Mouse (Mus musculus) layer of hippocampus, adult 18-20 months (tissue): Measurements from ENCODE around the gene Cercam. TPM values are rescaled to one million over a fixed set of nuclear protein-coding genes. Genes with fewer than 3 reads are reported as not detected.
"Not testable (repeated sequence)": the region's sequence is repeated elsewhere in the genome, so short reads cannot be mapped to it uniquely, and the experiment has no call there.

ENCODE experiments used
- DNase-seq, 2 experiments: peaks; one replicate each; pipeline ENCODE4 v3.0.0; 2022; ENCODE audit warnings: low spot score in 2 of 2
- total RNA-seq, 2 experiments: library from RNA; stranded (reverse); gene quantifications; 2 replicates each; pipeline ENCODE4 v1.2.3; 2021

Cercam gene
- total RNA-seq, 2 experiments from 2014 or later = 7.5 to 9.0 TPM

- no peak for DNase-seq
These were observed 15.9 kb upstream of the Cercam start for GRCm38 (mm10) chr2:29852957-29853485.

GRCm38 (mm10) chr2:29853736-29854135 is 15.2 kb upstream of the Cercam start:
- DNase-seq = no peak

GRCm38 (mm10) chr2:29855585-29856210 is 13.3 kb upstream of the Cercam start:
- no peak for DNase-seq

- DNase-seq = peak in 1 of 2 experiments; percentile 44
These were observed 12.3 kb upstream of the Cercam start for GRCm38 (mm10) chr2:29856451-29857260.

- DNase-seq = no peak
These were observed 11.6 kb upstream of the Cercam start for GRCm38 (mm10) chr2:29857341-29857740.

DNA sequence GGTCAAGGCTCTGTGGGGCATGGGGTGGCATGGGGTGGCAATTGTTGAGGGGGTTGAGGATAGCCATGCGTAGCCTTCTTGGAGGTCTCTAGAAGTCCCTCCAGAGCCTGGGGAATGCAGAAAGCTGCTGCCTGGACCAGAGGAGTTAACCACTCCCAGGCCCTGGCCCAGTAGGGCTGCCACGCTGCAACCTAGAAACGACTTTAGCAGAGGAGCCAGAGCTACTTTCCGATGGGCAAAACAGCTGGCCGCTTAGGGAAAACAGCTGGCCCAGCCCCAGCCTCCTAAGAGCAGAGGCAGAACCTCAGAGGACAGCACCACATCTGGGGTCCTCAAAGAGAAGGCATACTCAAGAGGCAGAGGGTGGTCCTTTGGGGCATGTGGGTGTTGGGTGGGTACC is 11.0 kb upstream of the Cercam start:
- DNase-seq = no peak

DNA sequence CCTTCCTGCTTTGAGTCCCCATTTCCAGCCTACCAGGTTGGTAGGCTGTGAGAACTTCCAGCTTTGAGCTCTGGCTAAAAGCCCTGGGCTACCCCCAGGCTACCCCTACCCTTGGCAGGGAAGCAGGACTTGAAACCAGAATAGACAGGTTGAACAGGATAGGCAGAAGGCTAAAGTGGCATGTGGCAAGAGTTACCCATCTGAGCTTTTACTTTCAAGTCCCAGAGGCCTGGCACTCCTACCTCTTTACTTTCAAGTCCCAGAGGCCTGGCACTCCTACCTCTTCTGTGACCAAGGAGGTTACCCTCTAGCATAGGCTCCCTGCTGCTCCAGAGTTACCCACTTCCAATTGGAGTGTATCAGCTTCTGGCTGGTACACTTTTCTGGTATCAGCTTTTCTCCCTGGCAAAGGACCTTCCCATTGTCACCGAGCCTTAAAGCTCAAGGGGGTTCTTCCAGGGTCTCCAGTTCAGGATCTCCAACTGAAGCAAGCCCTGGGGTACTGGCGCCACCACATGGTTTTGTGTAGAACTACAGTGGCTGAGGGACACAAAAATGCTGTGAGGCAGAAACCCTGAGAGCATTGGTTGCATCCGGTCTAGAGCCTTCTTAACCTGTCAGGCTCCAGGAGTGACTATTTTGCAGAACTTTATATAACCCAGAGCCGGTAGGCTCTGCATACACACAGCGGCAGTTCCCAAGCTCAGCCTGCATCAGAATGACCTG is 10.1 kb upstream of the Cercam start:
- DNase-seq = peak in 1 of 2 experiments; percentile 65

GRCm38 (mm10) chr2:29865125-29865524 is 3.8 kb upstream of the Cercam start:
- no peak for DNase-seq

DNA sequence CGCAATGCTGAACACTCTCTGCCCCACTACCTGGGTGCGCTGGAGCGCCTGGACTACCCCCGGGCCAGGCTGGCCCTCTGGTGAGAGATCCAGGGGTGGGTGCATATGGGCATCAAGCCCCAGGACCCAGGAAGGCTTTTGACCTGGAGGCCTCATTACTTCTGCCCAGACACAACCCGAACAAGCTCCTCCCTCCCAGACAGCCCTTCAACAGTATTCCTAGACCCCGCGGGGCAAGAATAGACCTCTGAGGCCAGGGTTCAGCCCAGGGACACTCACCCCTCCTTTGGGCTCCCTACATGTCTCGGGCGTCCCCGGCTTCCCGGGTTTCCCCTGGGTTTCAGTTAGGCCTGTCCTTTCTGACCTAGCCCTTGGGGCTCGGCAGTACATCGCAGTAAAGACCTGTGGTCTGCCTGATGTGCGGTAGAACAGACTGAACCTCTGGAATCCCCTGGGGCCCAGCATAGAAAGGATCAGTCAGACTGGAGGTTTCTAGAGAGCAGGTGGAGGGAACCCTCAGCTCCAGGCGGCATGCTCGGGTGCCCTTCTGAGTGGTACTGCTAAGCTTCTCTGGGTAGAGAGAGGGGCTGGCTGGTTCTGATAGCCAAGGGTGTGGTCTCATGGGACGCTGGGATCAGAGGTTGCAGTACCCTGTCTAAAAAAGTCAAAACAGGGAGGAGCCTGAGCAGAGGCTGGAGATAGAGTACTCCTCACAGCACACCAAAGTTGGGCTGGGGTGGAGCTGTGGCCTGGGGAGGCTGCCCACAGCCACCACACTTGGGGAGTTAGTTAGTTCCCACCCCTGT is 885 bp downstream of the Cercam start:
- DNase-seq = no peak

DNA sequence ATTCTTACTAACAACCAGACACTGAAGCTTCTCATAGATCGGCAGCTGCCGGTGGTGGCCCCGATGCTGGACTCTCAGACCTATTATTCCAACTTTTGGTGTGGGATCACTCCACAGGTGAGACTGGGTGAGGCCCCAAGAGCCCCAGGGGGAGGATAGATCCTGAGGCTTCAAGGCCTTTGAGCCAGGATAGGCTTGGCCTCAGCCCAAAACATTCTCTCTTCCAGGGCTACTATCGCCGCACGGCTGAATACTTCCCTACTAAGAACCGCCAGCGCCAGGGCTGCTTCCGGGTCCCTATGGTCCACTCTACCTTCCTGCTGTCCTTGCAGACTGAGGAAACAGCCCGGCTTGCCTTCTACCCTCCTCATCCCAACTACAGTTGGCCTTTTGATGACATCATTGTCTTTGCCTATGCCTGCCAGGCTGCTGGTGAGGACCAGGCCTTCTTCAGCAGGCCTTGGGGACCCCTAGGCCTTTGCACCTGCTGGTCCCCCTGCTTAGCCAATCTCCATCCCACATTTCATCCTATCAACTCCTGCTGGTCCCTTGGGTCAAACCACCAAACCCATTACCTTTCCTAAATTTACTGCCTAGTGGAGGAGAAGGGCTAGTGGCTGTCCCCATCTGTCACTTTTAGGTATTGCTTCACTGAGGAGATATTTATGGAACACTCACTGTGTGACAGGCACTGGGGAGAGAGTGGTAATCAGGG is 3.8 kb downstream of the Cercam start:
- no peak for DNase-seq

GRCm38 (mm10) chr2:29873801-29874200 is 4.8 kb downstream of the Cercam start:
- no peak for DNase-seq

- no peak for DNase-seq
These were observed 9.1 kb downstream of the Cercam start for GRCm38 (mm10) chr2:29878061-29878460.

GRCm38 (mm10) chr2:29879191-29879590 is 10.2 kb downstream of the Cercam start:
- no peak for DNase-seq

- DNase-seq = peak in 1 of 2 experiments; percentile 65
These were observed 11.2 kb downstream of the Cercam start for GRCm38 (mm10) chr2:29879964-29880830.

DNA sequence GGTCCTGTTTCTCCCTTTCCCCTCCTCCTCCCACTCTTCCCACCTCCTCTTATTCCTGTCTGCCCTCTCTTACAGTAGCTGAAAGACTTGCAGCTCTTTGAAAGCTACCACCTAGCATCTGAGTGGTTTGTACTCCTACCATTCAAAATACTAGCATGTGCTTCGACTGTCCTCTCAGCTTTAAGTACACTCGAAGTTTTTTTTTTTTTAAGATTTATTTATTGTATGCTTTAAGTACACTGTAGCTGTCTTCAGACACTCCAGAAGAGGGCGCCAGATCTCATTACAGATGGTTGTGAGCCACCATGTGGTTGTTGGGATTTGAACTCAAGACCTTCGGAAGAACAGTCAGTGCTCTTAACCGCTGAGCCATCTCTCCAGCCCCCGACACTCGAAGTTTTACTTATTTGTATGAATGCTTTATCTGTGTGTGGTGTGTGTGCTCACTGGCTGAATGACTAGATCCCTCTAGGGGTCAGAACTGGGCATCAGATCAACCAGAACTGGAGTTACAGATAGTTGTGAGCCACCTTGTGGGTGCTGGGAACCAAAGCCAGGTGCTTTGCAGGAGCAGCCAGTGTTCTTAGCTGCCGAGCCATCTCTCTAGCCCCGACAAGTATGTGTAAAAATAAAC is 17.8 kb downstream of the Cercam start:
- not testable (repeated sequence) for DNase-seq

GRCm38 (mm10) chr2:29889066-29889944 is 20.3 kb downstream of the Cercam start, which contains the start of gene Odf2:
Gene Odf2, plus strand, starts transcription at chr2:29889221.
- peak; percentile 99 for DNase-seq

DNA sequence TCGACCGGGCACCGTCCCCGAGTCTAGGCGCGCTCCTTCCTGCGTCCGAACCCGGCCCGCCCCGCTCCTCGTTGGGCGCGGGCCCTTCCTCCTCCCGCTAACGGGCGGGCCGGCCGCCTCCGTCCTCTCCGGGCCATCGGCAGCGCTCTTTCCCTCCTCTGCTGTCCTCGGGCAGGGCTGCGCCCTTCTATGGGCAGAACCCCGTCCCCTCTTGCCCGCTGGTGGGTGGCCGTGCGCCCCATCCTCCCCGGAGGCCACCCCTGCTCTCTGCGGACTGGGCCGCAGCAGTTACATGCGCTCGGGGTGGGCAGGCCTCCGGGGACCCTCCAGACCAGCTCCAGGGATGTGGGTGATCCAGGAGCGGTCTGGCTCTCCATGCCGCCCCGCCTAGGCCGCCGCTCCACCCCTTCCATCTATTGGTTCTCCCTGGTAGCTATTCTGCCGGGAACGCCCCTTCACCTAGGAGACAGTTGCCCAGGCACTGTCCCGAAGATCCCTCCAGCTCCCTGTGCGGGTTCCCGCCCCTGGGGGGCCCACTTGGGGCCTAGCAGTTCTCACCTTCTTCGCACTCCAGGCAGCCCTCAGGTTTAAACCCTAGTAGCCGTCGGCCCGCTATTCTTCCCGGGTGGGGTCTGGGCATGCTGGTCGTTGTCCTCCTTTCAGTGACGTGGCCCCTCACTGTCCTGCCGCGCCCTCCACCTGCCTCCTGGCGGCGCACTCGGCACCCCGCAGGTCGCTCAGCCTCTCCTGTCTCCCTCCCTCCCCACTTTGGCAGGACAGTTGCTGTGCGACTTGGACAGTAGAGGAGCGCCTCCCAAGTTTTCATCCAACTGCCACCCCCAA is 21.2 kb downstream of the Cercam start:
- peak; percentile 80 to 87 for DNase-seq
